Mouse (Mus musculus): Measurements from ENCODE around the gene Uggt2. TPM values are rescaled to one million over a fixed set of nuclear protein-coding genes. Genes with fewer than 3 reads are reported as not detected.

The Uggt2 gene
- 10 to 100 TPM; 24.3 to 25.7 TPM for total RNA-seq (2021)
- long read RNA-seq, partial matches to known transcripts = 2 of 7 reads
- long read RNA-seq, other reads (novel, unspliced or antisense) = 5 of 7 reads

- peak; percentile 67 to 79 for DNase-seq (ENCODE audit: low spot score in 2 of 2)
Observed at GRCm38 (mm10) chr14:119098851-119099569, at the start of gene Uggt2. Gene Uggt2 (minus strand): TSS chr14:119099430.

DNA sequence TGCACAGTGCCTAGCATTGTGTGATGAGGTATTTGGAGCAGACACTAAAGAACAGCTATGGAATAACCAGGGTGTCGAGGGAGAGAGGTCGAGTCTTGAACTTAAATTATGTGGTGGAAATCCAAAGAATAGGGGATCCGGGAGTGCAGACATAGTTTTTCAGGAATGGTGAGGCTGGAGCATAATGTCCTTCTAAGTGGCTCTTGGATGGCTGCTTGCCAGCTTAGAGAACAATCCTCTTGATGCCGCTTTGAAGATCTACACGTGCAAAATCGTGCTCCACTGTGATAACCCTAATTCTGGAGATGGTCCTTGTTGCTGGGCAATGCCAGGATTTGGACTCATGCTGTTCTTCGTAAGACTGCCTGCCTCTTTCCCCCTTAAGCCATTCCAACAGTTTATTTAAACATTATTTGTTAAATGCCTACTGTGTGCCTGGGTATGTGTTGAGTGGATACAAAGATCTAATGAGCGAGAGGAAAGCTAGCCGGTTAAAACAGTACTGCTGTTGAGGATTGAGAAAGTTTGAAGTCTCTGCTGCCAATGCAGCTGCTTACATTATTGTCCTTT is 40.2 kb upstream of the Uggt2 start:
- no peak for DNase-seq (ENCODE audit: low spot score in 2 of 2)

GRCm38 (mm10) chr14:119138786-119139100 is 39.5 kb upstream of the Uggt2 start:
- DNase-seq (ENCODE audit: low spot score in 2 of 2) = no peak

- no peak for DNase-seq (ENCODE audit: low spot score in 2 of 2)
Observed at GRCm38 (mm10) chr14:119137906-119138785, 38.9 kb upstream of the Uggt2 start, which contains the start of gene Hs6st3. Gene Hs6st3 (plus strand): TSS chr14:119138341.

DNA sequence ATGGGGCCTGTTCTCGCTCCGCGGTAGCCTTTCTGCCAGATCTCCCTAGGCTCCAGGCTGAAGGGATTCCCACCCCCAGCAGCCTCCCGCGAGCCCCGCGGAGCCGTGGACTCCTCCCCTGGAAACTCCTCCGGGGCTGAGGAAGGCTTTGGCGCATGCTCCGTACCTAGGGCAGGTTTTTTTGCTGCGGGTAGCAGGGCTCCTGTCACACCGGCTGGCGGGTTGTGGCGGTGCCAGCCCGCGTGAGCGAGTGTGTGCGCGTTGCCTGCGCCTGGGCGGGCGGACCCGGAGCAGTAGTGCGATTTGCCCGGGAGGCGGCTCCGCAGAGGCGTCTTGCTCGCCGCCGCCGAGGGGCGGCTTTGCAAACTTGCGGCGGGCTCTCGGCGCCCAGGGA is 38.3 kb upstream of the Uggt2 start:
- peak; percentile 92 to 93 for DNase-seq (ENCODE audit: low spot score in 2 of 2)

- DNase-seq (ENCODE audit: low spot score in 2 of 2) = no peak
Observed at GRCm38 (mm10) chr14:119127330-119127729, 28.1 kb upstream of the Uggt2 start.

DNA sequence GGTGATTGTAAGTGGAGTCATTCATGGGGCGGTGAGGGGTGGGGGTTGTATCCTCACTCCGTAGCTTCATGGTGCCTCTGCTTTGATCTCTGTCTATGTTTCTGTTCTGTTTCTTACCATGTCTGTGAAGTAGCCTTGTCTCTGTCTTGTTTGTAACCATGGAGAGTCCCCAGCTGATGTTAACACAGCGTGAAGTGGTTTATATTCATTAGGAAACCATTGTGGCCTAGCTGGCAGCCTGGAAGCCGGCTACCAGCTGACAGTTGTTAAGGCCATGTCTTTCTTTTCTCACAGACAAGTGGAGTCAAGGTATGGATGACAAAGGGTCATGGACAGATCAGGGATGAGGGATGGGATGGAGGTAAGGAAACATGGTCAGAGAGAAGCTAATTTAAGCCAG is 26.6 kb upstream of the Uggt2 start:
- no peak for DNase-seq (ENCODE audit: low spot score in 2 of 2)

DNA sequence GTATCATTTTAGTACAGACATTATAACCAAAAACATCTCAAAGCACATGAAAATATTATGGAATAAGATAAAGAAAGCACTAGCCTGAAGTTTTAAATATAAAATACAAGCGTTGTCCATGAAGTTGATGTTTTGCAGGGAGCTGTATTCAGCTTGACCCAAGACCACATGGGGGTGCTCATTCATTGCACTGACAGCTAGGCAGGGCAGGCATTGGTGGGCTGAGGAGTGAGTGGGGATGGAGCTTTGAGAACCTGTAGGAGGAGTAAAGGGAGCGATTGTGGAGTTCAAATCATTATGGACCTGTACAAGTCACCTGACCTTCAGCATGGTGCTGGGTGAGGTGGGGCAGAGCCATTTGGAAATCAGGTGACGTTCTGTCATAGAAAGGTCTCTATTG is 24.8 kb upstream of the Uggt2 start:
- no peak for DNase-seq (ENCODE audit: low spot score in 2 of 2)

DNA sequence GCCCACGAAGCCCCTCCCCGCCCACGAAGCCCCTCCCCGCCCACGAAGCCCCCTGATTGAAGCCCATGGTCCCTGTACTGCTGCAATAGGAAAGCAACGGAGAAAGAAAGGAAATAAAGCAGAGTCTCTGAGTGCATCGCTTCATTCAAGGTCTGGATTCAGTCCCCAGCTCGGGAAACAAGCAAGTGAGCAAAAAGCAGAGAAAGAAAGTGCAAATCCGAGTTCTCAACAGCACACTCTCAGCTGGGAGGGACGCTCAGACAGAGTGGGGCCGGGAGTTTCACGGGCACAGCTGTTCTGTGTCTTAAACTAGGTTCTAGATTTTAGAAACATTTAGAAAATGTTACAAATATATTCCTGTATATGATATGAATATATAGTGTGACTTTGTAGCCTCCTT is 24.4 kb upstream of the Uggt2 start:
- no peak for DNase-seq (ENCODE audit: low spot score in 2 of 2)

DNA sequence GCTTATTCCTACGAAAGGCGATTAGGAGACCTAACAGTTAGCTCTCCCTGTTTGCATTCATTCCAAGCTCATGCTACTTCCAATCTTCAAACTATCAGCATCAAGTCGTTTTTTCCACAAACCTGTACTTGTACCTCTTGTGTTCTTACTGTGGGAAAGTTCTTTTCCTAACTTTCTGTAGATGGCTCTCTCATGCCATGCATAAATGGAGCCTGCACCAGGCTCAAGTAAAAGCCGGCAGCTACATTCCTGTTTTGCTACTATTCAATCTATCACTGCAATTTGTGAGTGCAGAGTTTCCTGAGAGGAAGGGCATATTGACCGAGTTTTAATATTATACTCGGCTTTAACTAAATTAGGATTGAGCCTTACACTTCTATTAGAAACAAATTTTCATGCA is 13.3 kb upstream of the Uggt2 start:
- DNase-seq (ENCODE audit: low spot score in 2 of 2) = no peak

DNA sequence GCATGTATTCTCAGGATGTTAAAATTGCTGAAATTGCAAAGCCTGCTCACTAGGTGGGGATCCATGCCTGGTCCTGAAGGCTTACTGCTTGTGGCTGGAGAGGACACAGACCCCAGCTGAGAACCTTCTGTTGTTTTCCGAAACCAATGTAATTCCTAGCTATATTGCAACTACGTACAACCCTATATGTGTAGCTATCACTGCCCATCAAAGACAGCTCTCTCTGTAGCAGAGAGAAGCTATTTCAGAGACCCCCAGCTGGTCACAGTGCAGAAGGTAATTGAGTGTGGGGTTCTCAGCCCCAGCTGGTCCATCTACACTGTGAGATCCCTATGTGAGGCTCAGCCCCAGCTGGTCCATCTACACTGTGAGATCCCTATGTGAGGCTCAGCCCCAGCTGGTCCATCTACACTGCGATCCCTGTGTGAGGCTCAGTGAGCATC is 10.6 kb upstream of the Uggt2 start:
- DNase-seq (ENCODE audit: low spot score in 2 of 2) = peak in 1 of 2 experiments; percentile 13

DNA sequence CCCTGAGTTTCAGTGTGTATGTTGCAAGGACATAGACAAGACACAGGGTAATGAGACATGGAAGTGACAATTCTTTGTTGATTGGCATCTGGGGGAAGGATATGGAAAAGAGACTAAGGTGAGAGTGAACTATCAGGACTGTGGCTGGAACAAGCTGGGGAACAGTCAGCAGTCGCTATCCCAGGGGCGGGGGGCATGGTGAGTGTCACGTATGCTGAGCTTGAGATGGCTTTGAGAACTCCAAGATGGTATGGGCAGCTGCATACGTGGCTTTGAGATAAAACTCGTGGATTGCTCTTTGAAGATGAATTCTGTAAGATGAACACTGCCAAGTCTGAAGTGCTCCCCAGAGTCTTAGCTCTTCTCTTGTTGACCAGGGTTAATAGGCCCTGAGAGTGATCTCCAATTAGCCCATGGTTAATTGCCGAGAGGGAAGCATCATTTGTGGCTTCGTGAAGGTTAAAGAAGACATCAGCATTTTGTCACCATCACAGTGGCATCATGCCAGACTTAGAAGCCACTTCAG is 9.6 kb upstream of the Uggt2 start:
- DNase-seq (ENCODE audit: low spot score in 2 of 2) = no peak

DNA sequence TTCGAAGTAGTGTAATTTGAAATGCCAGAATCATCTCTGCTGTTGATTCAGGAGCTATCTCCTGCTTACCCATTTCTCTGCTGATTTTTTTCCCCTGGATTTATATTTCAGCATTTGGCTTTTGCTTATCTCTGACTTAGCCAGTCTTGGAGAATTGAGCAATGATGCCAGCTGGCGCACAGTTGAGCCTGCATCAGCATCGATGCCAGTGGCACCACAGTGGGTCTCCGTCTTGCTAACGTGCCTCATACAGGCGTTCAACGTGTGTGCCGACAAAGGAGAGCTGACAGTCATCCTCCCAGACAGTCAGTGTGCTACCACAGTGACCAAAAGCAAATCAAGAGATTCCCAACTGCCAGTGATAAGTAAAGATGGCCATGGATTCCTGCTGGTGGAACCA is 8.4 kb upstream of the Uggt2 start:
- peak in 1 of 2 experiments; percentile 19 for DNase-seq (ENCODE audit: low spot score in 2 of 2)

DNA sequence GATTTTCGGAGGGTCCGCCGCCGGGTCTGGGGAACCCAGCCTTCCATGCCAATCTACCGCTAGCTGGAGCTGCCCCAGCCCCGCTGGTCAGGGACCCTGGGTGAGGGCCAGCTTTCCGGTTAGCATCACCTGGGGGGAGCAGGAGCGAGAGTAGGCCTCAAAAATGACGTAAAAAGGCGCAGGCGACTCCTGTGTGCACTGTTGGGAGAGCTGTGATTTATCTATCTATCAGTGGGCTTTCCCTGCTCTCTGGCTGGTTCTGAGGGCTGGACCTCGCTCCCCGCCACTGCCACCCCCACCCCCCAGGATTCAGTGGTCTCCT is 301 bp upstream of the Uggt2 start:
- no peak for DNase-seq (ENCODE audit: low spot score in 2 of 2)

GRCm38 (mm10) chr14:119061811-119062210 is 37.4 kb downstream of the Uggt2 start:
- no peak for DNase-seq (ENCODE audit: low spot score in 2 of 2)

DNA sequence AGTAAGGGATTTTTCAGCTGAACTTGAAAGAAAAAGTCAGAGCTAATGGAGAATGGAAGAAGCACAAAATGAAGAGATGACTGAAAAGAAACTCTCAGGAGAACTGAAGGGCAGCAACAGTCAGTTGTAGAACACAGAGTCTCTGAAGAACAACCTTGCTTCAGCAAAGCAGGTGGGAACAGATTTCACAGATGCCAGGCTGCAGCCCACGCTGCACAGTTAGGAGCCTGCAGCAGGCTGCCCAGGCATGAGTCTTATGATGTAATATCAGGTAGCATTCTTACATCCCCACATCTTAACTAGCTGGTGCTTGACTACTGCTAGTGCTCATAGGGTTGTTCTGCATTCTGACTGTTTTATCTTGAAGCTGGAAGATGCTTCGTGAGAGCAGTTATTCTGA is 38.5 kb downstream of the Uggt2 start:
- DNase-seq (ENCODE audit: low spot score in 2 of 2) = peak in 1 of 2 experiments; percentile 33

DNA sequence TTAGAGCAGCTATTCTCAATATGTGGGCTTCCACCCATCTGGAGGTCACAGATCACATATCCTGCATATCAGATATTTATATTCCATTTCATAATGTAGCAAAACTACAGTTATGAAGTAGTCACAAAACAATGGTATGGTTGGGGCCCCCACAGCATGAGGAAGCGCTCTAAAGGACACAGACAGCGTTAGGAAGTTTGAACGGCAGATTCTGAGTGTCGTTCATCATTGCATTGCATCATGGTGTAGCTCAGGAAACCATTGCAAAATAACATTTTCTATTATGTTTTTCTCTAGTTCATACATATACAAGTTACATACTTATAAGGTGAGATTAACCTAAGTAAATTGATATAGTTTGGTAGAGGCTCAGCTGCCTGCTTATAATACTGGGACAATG is 42.2 kb downstream of the Uggt2 start:
- no peak for DNase-seq (ENCODE audit: low spot score in 2 of 2)

GRCm38 (mm10) chr14:119052969-119053368 is 46.3 kb downstream of the Uggt2 start:
- DNase-seq (ENCODE audit: low spot score in 2 of 2) = no peak

DNA sequence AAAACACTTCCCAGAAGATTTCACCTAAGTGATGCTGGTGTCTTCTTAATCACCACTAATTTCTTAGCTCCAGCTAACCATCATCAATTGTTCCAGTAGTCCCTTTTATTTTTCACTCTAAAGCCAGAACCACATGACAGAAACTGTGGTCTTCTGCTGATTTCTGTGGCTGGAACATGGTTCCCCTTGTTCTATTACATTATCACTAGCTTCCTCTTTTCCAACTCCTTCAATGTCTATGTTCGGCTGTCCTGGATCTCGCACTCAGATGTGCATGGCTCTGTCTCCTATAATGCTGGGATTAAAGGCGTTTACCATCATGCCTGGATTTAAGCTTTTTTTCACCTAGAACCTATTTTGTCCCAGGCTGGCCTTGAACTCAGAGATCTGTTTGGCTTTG is 46.9 kb downstream of the Uggt2 start:
- DNase-seq (ENCODE audit: low spot score in 2 of 2) = no peak

DNA sequence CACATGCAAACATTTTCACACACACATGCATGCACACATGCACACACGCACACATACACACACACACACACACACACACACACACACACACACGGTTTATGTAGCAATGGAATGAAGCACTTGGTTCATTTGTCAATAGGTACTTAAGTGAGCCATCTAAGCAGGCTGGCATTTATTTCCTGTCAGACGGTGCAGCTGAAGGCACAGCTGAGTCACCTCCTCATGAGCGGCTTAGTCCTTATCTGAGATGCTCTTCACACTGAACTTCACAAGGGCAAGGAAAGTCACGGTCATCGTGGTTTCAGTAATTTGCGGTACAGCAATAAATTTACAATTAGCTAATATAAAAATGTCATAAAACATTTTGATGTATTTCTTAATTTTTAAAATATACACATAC is 55.5 kb downstream of the Uggt2 start:
- DNase-seq (ENCODE audit: low spot score in 2 of 2) = no peak

GRCm38 (mm10) chr14:119040253-119040652 is 59.0 kb downstream of the Uggt2 start:
- peak in 1 of 2 experiments; percentile 57 for DNase-seq (ENCODE audit: low spot score in 2 of 2)

DNA sequence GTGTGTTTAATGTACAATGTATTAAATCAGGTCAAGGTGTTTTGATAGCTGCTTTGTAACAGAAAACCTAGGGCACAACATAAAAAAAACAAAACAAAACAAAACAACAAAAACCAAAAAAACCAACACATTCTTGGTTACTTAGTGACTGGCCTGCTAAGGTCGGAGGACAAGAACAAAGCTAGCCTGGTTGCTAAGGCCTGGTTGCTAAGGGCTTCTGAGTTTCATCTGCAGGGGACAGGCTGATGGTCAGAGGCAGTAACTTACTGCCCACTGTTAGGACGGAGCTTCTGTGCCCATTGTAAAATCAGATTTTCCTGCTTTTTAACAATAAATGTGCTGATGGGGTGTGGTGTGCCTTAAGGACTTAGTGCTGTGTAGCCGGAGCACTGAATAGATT is 61.5 kb downstream of the Uggt2 start:
- DNase-seq (ENCODE audit: low spot score in 2 of 2) = no peak

All from layer of hippocampus, adult 18-20 months (tissue).